Mouse (Mus musculus) CH12.LX (cell line): ENCODE data around the gene Neurl4. TPM values are rescaled to one million over a fixed set of nuclear protein-coding genes. Genes with fewer than 3 reads are reported as not detected.

Experiments used
- DNase-seq: peaks from one replicate; pipeline ENCODE4 v3.0.0-alpha.2; 2013; ENCODE audit errors: extremely low read depth
- H3K27ac ChIP-seq: 2 replicates; pipeline ENCODE4 v1.5.1; 2012; ENCODE audit warnings: low read depth, mild to moderate bottlenecking, control low read depth, moderate library complexity; ENCODE audit not compliant: insufficient read depth
- H3K27me3 ChIP-seq: replicated peaks from 2 replicates; pipeline ENCODE3; 2012; ENCODE audit warnings: inconsistent platforms
- H3K36me3 ChIP-seq, 2 experiments: replicated peaks in 1 of 2; 2 replicates each; pipeline versions ENCODE3 to v1.6.1; 2012; ENCODE audit warnings: inconsistent platforms in 1 of 2, low read length in 1 of 2, mild to moderate bottlenecking in 1 of 2, mixed read lengths in 1 of 2, moderate library complexity in 1 of 2; ENCODE audit not compliant: control insufficient read depth in 1 of 2, insufficient read depth in 1 of 2
- H3K4me1 ChIP-seq, 2 experiments: 2 replicates each; pipeline ENCODE4 v1.6.1; 2012; ENCODE audit warnings: inconsistent platforms in 1 of 2, moderate library complexity in 1 of 2; ENCODE audit not compliant: insufficient read depth in 2 of 2, control insufficient read depth in 1 of 2
- H3K4me2 ChIP-seq: 2 replicates; pipeline ENCODE4 v1.6.1; 2012; ENCODE audit warnings: low read depth, mild to moderate bottlenecking, control low read depth; ENCODE audit not compliant: poor library complexity, insufficient read depth, severe bottlenecking
- H3K4me3 ChIP-seq, 3 experiments: fragments of 150-350 bp in 1 of 3; sonication (generic) in 1 of 3; replicated peaks in 1 of 3; 2 replicates each; pipeline versions ENCODE3 to v1.5.1; 2011 to 2012; ENCODE audit warnings: low read depth in 2 of 3, low read length in 2 of 3, mild to moderate bottlenecking in 2 of 3, moderate library complexity in 2 of 3, control low read depth in 1 of 3, improper control_type of control experiment in 1 of 3, inconsistent platforms in 1 of 3, mixed read lengths in 1 of 3; ENCODE audit not compliant: poor library complexity in 1 of 3
- H3K79me2 ChIP-seq: replicated peaks from 2 replicates; pipeline ENCODE4 v1.6.1; 2012; ENCODE audit warnings: mild to moderate bottlenecking, moderate library complexity; ENCODE audit not compliant: control insufficient read depth, poor library complexity, insufficient read depth, severe bottlenecking; ENCODE audit errors: extremely low read depth
- H3K9ac ChIP-seq: 2 replicates; pipeline ENCODE4 v1.6.1; 2012; ENCODE audit warnings: low read depth, mild to moderate bottlenecking, control low read depth, moderate library complexity; ENCODE audit not compliant: insufficient read depth
- H3K9me3 ChIP-seq: replicated peaks from 2 replicates; pipeline ENCODE3; 2012; ENCODE audit warnings: low read length, inconsistent platforms, mixed read lengths
- BHLHE40 ChIP-seq: IDR thresholded peaks from 2 replicates; pipeline ENCODE4 v1.6.1; 2011; ENCODE audit warnings: mild to moderate bottlenecking, low read depth, low read length, improper control_type of control experiment
- CHD2 ChIP-seq: IDR thresholded peaks from 2 replicates; pipeline ENCODE4 v1.6.1; 2011; ENCODE audit warnings: low read length, improper control_type of control experiment
- E2F4 ChIP-seq: IDR thresholded peaks from 2 replicates; pipeline ENCODE4 v1.6.1; 2011; ENCODE audit warnings: low read depth, low read length, improper control_type of control experiment; ENCODE audit not compliant: insufficient replicate concordance
- ELF1 ChIP-seq: IDR thresholded peaks from 2 replicates; pipeline ENCODE4 v1.6.1; 2014; ENCODE audit warnings: low read depth, mild to moderate bottlenecking, inconsistent platforms, low read length, improper control_type of control experiment
- GABPA ChIP-seq: IDR thresholded peaks from 2 replicates; pipeline ENCODE4 v1.6.1; 2012; ENCODE audit warnings: low read depth, low read length, improper control_type of control experiment, inconsistent platforms; ENCODE audit not compliant: insufficient replicate concordance
- HCFC1 ChIP-seq: IDR thresholded peaks from 2 replicates; pipeline ENCODE4 v1.6.1; 2012; ENCODE audit warnings: low read depth, mild to moderate bottlenecking, inconsistent platforms, low read length, improper control_type of control experiment
- IRF4 ChIP-seq: IDR thresholded peaks from 2 replicates; pipeline ENCODE4 v1.6.1; 2014; ENCODE audit warnings: low read depth, mild to moderate bottlenecking, inconsistent platforms, low read length, improper control_type of control experiment
- JUND ChIP-seq: conservative IDR thresholded peaks from 2 replicates; pipeline ENCODE4 v1.6.1; 2011; ENCODE audit warnings: low read depth, low read length, improper control_type of control experiment
- KAT2A ChIP-seq: IDR thresholded peaks from 2 replicates; pipeline ENCODE4 v1.6.1; 2012; ENCODE audit warnings: low read length, improper control_type of control experiment, inconsistent platforms; ENCODE audit not compliant: insufficient replicate concordance
- MAFK ChIP-seq: IDR thresholded peaks from 2 replicates; pipeline ENCODE4 v1.6.1; 2011; ENCODE audit warnings: low read length, improper control_type of control experiment; ENCODE audit not compliant: insufficient replicate concordance
- MAZ ChIP-seq: IDR thresholded peaks from 2 replicates; pipeline ENCODE4 v1.6.1; 2012; ENCODE audit warnings: low read depth, mild to moderate bottlenecking, inconsistent platforms, low read length, improper control_type of control experiment, moderate library complexity
- MEF2A ChIP-seq: IDR thresholded peaks from 2 replicates; pipeline ENCODE4 v1.6.1; 2014; ENCODE audit warnings: low read depth, mild to moderate bottlenecking, inconsistent platforms, low read length, improper control_type of control experiment, borderline replicate concordance
- MXI1 ChIP-seq: IDR thresholded peaks from 2 replicates; pipeline ENCODE4 v1.6.1; 2011; ENCODE audit warnings: mild to moderate bottlenecking, low read depth, low read length, improper control_type of control experiment
- MYC ChIP-seq: IDR thresholded peaks from 2 replicates; pipeline ENCODE4 v1.6.1; 2011; ENCODE audit warnings: low read depth, mild to moderate bottlenecking, improper control_type of control experiment, low read length
- NELFE ChIP-seq: IDR thresholded peaks from 2 replicates; pipeline ENCODE4 v1.6.1; 2011; ENCODE audit warnings: low read depth, low read length, improper control_type of control experiment
- PAX5 ChIP-seq: IDR thresholded peaks from 2 replicates; pipeline ENCODE4 v1.6.1; 2012; ENCODE audit warnings: low read length, inconsistent platforms, mixed read lengths
- POLR2A ChIP-seq: IDR thresholded peaks from 2 replicates; pipeline ENCODE4 v1.6.1; 2011; ENCODE audit warnings: low read depth, mild to moderate bottlenecking, improper control_type of control experiment, low read length
- POLR2AphosphoS2 ChIP-seq: IDR thresholded peaks from 2 replicates; pipeline ENCODE4 v1.6.1; 2011; ENCODE audit warnings: low read depth, low read length, improper control_type of control experiment
- RCOR1 ChIP-seq: conservative IDR thresholded peaks from 2 replicates; pipeline ENCODE4 v1.6.1; 2012; ENCODE audit warnings: low read depth, mild to moderate bottlenecking, inconsistent platforms, low read length, improper control_type of control experiment
- SIN3A ChIP-seq: IDR thresholded peaks from 2 replicates; pipeline ENCODE4 v1.6.1; 2012; ENCODE audit warnings: low read length, improper control_type of control experiment, inconsistent platforms
- SMC3 ChIP-seq: IDR thresholded peaks from 2 replicates; pipeline ENCODE4 v1.6.1; 2011; ENCODE audit warnings: low read depth, low read length, improper control_type of control experiment
- TCF12 ChIP-seq: IDR thresholded peaks from 2 replicates; pipeline ENCODE4 v1.6.1; 2014; ENCODE audit warnings: low read depth, mild to moderate bottlenecking, inconsistent platforms, low read length, improper control_type of control experiment
- UBTF ChIP-seq: IDR thresholded peaks from 2 replicates; pipeline ENCODE4 v1.6.1; 2012; ENCODE audit warnings: low read depth, mild to moderate bottlenecking, inconsistent platforms, low read length, improper control_type of control experiment, moderate library complexity
- USF1 ChIP-seq: IDR thresholded peaks from 2 replicates; pipeline ENCODE4 v1.6.1; 2014; ENCODE audit warnings: low read depth, mild to moderate bottlenecking, inconsistent platforms, low read length, improper control_type of control experiment
- ZC3H11A ChIP-seq: IDR thresholded peaks from 2 replicates; pipeline ENCODE4 v1.6.1; 2012; ENCODE audit warnings: low read depth, mild to moderate bottlenecking, inconsistent platforms, low read length, improper control_type of control experiment
- ZKSCAN1 ChIP-seq: IDR thresholded peaks from 2 replicates; pipeline ENCODE4 v1.6.1; 2012; ENCODE audit warnings: low read depth, inconsistent platforms, low read length, improper control_type of control experiment, borderline replicate concordance
- ZMIZ1 ChIP-seq: IDR thresholded peaks from 2 replicates; pipeline ENCODE4 v1.6.1; 2012; ENCODE audit warnings: low read depth, mild to moderate bottlenecking, inconsistent platforms, low read length, improper control_type of control experiment
- ZNF384 ChIP-seq: IDR thresholded peaks from 2 replicates; pipeline ENCODE4 v1.6.1; 2012; ENCODE audit warnings: low read depth, low read length, improper control_type of control experiment, inconsistent platforms
- dilution Hi-C: fragments of 300-500 bp; cut with MboI; formaldehyde crosslinking; loops from 2 replicates; pipeline ENCODE4 v1.14.3; 2020; ENCODE audit warnings: low sequenced_read_pairs; ENCODE audit not compliant: extremely low pct_unique_long_range_greater_than_20kb, extremely low pct_ligation_motif_present
- in situ Hi-C: fragments of 300-500 bp; cut with MboI; formaldehyde crosslinking; loops from 3 replicates; pipeline ENCODE4 v1.14.3; 2019; ENCODE audit warnings: low sequenced_read_pairs, low pct_ligation_motif_present, low pct_unique_long_range_greater_than_20kb, mixed read lengths
- polyA plus RNA-seq: library from polyadenylated mRNA; unstranded; fragments of >175 nt; gene quantifications from 2 replicates; pipeline ENCODE4 v1.2.1, GENCODE M21; 2012; ENCODE audit warnings: low read depth; ENCODE audit not compliant: insufficient read length
- total RNA-seq, 2 experiments: library from RNA; depleted of rRNA; stranded (reverse); fragments of 300-350 nt in 1 of 2; fragments of >200 nt in 1 of 2; gene quantifications; 2 replicates each; pipeline ENCODE4 v1.2.3; 2012 to 2014

Neurl4 gene
- total and polyA plus RNA-seq, 3 experiments, result 21.4 to 51.0 (median 40.1) TPM

GRCm38 (mm10) chr11:69912716-69913530, 12.1 kb downstream of the Neurl4 start:
- Histone ChIP-seq H3K4me3 (peak overlapping the region; percentile 67 to 91 (median 79)), H3K27ac (no peak overlapping the region), H3K9me3 (no peaks in the 10 kb centered on the region), H3K27me3 (no peaks in the 10 kb centered on the region), H3K36me3 (peaks cover 83 to 92% of the 10 kb centered on the region in 2 experiments), H3K4me2 (peak overlapping the region; percentile 81), H3K79me2 (peaks cover 20% of the 10 kb centered on the region), H3K4me1 (peaks cover 19 to 46% of the 10 kb centered on the region in 2 experiments), H3K9ac (peak overlapping the region; percentile 71)
- DNase-seq, result no peak
- dilution Hi-C loops, result no loop called here
- TF ChIP-seq CHD2, result no peak
- no peak for TF ChIP-seq SIN3A
- no peak for TF ChIP-seq ZNF384
- no peak for TF ChIP-seq MYC
- TF ChIP-seq GABPA, result no peak
- no peak for TF ChIP-seq ZMIZ1
- TF ChIP-seq ZKSCAN1, result no peak
- TF ChIP-seq ELF1, result no peak
- TF ChIP-seq PAX5, result no peak
- TF ChIP-seq ZC3H11A, result no peak
- no peak for TF ChIP-seq E2F4
- TF ChIP-seq SMC3, result no peak
- in situ Hi-C loops, result no loop called here

- H3K27me3 ChIP-seq, result no peaks in the 10 kb centered on the region
- H3K4me3 ChIP-seq, result peak within 1 kb of the TSS; percentile 67 to 91 (median 79)
- peaks cover 82 to 92% of the 10 kb centered on the region in 2 experiments for H3K36me3 ChIP-seq
- H3K79me2 ChIP-seq, result peaks cover 28% of the 10 kb centered on the region
- peak within 1 kb of the TSS; percentile 54 for H3K27ac ChIP-seq
- DNase-seq, result peak; percentile 97
- H3K9me3 ChIP-seq, result no peaks in the 10 kb centered on the region
- peak within 1 kb of the TSS; percentile 71 for H3K9ac ChIP-seq
- peaks cover 21 to 54% of the 10 kb centered on the region in 2 experiments for H3K4me1 ChIP-seq
- in situ Hi-C loops (no loop called here), dilution Hi-C loops (no loop called here)
- peak within 1 kb of the TSS; percentile 81 for H3K4me2 ChIP-seq
- peak; percentile 97 for TF ChIP-seq POLR2AphosphoS2
- TF ChIP-seq KAT2A, result peak; percentile 99
- peak; percentile 100 for TF ChIP-seq ELF1
- TF ChIP-seq USF1, result peak; percentile 80
- no peak for TF ChIP-seq MAFK
- peak; percentile 71 for TF ChIP-seq IRF4
- no peak; the same call in 1 of the 2 replicates for TF ChIP-seq MEF2A
- TF ChIP-seq E2F4, result no peak; the same call in 1 of the 2 replicates
- peak; percentile 75 for TF ChIP-seq UBTF
- peak; percentile 98 for TF ChIP-seq MXI1
- peak; percentile 99 for TF ChIP-seq SIN3A
- TF ChIP-seq POLR2A, result peak; percentile 86
- TF ChIP-seq MAZ, result peak; percentile 81
- TF ChIP-seq ZNF384, result no peak
- TF ChIP-seq NELFE, result peak; percentile 78
- TF ChIP-seq RCOR1, result no peak
- TF ChIP-seq BHLHE40, result peak; percentile 74
- TF ChIP-seq JUND, result no peak
- TF ChIP-seq TCF12, result peak; percentile 68
- peak; percentile 43; the same call in 1 of the 2 replicates for TF ChIP-seq GABPA
- TF ChIP-seq HCFC1, result peak; percentile 96
Measured at GRCm38 (mm10) chr11:69913554-69914371, 12.9 kb downstream of the Neurl4 start, which contains the start of gene Gps2. Gene Gps2 (plus strand): TSS chr11:69913888.
